Mouse (Mus musculus) embryonic facial prominence, embryonic 14.5 days (tissue): Measurements from ENCODE around the gene Zswim1. TPM values are rescaled to one million over a fixed set of nuclear protein-coding genes. Genes with fewer than 3 reads are reported as not detected.
A peak's percentile ranks its signal among the peaks of the same experiment; 100 is the strongest.

Source experiments
- ATAC-seq: fragments of 200-750 bp; cut with Nextera tagmentation; 2 replicates; pipeline ENCODE4 v1.8.0; 2017; ENCODE audit warnings: low read depth, moderate number of reproducible peaks, moderate TSS enrichment
- DNase-seq: peaks from one replicate; pipeline ENCODE4 v3.0.0-alpha.2; 2015; ENCODE audit warnings: low spot score
- H3K27ac ChIP-seq: fragments of 300-500 bp; sonication (generic); replicated peaks from 2 replicates; pipeline ENCODE4 v1.5.1; 2014; ENCODE audit warnings: low read depth, mild to moderate bottlenecking, low read length, moderate library complexity
- H3K27me3 ChIP-seq: fragments of 300-500 bp; sonication (generic); replicated peaks from 2 replicates; pipeline ENCODE4 v1.6.1; 2014; ENCODE audit warnings: low read length; ENCODE audit not compliant: control insufficient read depth, insufficient read depth
- H3K36me3 ChIP-seq: fragments of 300-500 bp; sonication (generic); 2 replicates; pipeline ENCODE4 v1.6.1; 2014; ENCODE audit warnings: low read length, mixed read lengths; ENCODE audit not compliant: control insufficient read depth, insufficient read depth
- H3K4me1 ChIP-seq: fragments of 300-500 bp; sonication (generic); 2 replicates; pipeline ENCODE4 v1.6.1; 2014; ENCODE audit warnings: antibody characterized with exemption, low read length; ENCODE audit not compliant: control insufficient read depth, insufficient read depth
- H3K4me2 ChIP-seq: fragments of 300-500 bp; sonication (generic); 2 replicates; pipeline ENCODE4 v1.6.1; 2014; ENCODE audit warnings: low read depth, mild to moderate bottlenecking, low read length, moderate library complexity, mixed read lengths
- H3K4me3 ChIP-seq: fragments of 300-500 bp; sonication (generic); 2 replicates; pipeline ENCODE4 v1.5.1; 2014; ENCODE audit warnings: low read depth, mild to moderate bottlenecking, low read length
- H3K9ac ChIP-seq: fragments of 300-500 bp; sonication (generic); 2 replicates; pipeline ENCODE4 v1.6.1; 2014; ENCODE audit warnings: low read depth, mild to moderate bottlenecking, low read length, moderate library complexity, mixed read lengths
- H3K9me3 ChIP-seq: fragments of 300-500 bp; sonication (generic); 2 replicates; pipeline ENCODE4 v1.6.1; 2016; ENCODE audit warnings: low read length; ENCODE audit not compliant: control insufficient read depth
- WGBS: fragments of 180-500 bp; shearing (Covaris S2); extraction: QIAGEN DNeasy Blood & Tissue Kit; methylation state at CpG from one replicate; pipeline ENCODE4 v1.1.7; 2014; 5-methylcytosine and 5-hydroxymethylcytosine counted together
- polyA plus RNA-seq: library from polyadenylated mRNA; unstranded; fragments of >200 nt; fragmentation: Nextera tagmentation; extraction: Ambion mirVana; gene quantifications from 2 replicates; pipeline ENCODE4 v1.2.1, GENCODE M21; 2014

Gene Zswim1
- polyA plus RNA-seq, 1 experiment from 2014 or later: 15.1 TPM

GRCm38 (mm10) chr2:164800252-164801004, 22.1 kb upstream of the Zswim1 start:
- peaks cover 58% of the 10 kb centered on the region for H3K36me3 ChIP-seq
- H3K4me3 ChIP-seq: no peak overlapping the region
- no peaks in the 10 kb centered on the region for H3K27me3 ChIP-seq
- no peak overlapping the region for H3K9ac ChIP-seq
- no peak for DNase-seq
- no peak overlapping the region for H3K4me2 ChIP-seq
- H3K27ac ChIP-seq: no peak overlapping the region
- H3K4me1 ChIP-seq: peaks cover 5% of the 10 kb centered on the region; the same call in 1 of the 2 replicates
- no peak for ATAC-seq
- WGBS: 91% methylated on average over 13 of the region's 13 CpGs
- H3K9me3 ChIP-seq: no peaks in the 10 kb centered on the region

GRCm38 (mm10) chr2:164803201-164803920, 19.1 kb upstream of the Zswim1 start:
- Histone ChIP-seq H3K27me3 (no peaks in the 10 kb centered on the region), H3K9ac (peak overlapping the region; percentile 83; the same call in 1 of the 2 replicates), H3K4me3 (peak overlapping the region; percentile 76), H3K9me3 (no peaks in the 10 kb centered on the region), H3K36me3 (peaks cover 32% of the 10 kb centered on the region), H3K27ac (no peak overlapping the region), H3K4me1 (peaks cover 13% of the 10 kb centered on the region; the same call in 1 of the 2 replicates), H3K4me2 (peak overlapping the region; percentile 70)
- DNase-seq: no peak
- no peak for ATAC-seq
- 90% methylated on average over 16 of the region's 16 CpGs for WGBS

- peaks cover 30% of the 10 kb centered on the region for H3K36me3 ChIP-seq
- H3K27ac ChIP-seq: no peak overlapping the region
- WGBS: 44% methylated on average over 1 of the region's 1 CpGs
Measured at GRCm38 (mm10) chr2:164803921-164804313, 18.6 kb upstream of the Zswim1 start.

GRCm38 (mm10) chr2:164804533-164805331, 17.8 kb upstream of the Zswim1 start, which contains the start of the genes Acot8 and Zswim3:
Acot8 (minus strand) TSS chr2:164804882.
Zswim3 (plus strand) TSS chr2:164805098.
- DNase-seq: peak; percentile 98
- H3K4me3 ChIP-seq: peak within 1 kb of the TSS; percentile 76
- peaks cover 24% of the 10 kb centered on the region for H3K36me3 ChIP-seq
- peaks cover 13% of the 10 kb centered on the region; the same call in 1 of the 2 replicates for H3K4me1 ChIP-seq
- peak within 1 kb of the TSS; percentile 84 for H3K27ac ChIP-seq
- H3K4me2 ChIP-seq: peak within 1 kb of the TSS; percentile 82
- no peaks in the 10 kb centered on the region for H3K27me3 ChIP-seq
- peak within 1 kb of the TSS; percentile 83 for H3K9ac ChIP-seq
- WGBS: 0% methylated on average over 42 of the region's 47 CpGs
- H3K9me3 ChIP-seq: no peaks in the 10 kb centered on the region
- ATAC-seq: peak; percentile 96

More at GRCm38 (mm10) chr2:164803921-164804313, 18.6 kb upstream of the Zswim1 start:
- no peaks in the 10 kb centered on the region for H3K9me3 ChIP-seq
- peak overlapping the region; percentile 76 for H3K4me3 ChIP-seq
- H3K27me3 ChIP-seq: no peaks in the 10 kb centered on the region
- no peak for DNase-seq
- no peak for ATAC-seq
- peak overlapping the region; percentile 83 for H3K9ac ChIP-seq
- H3K4me2 ChIP-seq: peak overlapping the region; percentile 70
- H3K4me1 ChIP-seq: peaks cover 13% of the 10 kb centered on the region; the same call in 1 of the 2 replicates

- peak overlapping the region; percentile 64; the same call in 1 of the 2 replicates for H3K27ac ChIP-seq
Measured at GRCm38 (mm10) chr2:164805332-164805718, 17.2 kb upstream of the Zswim1 start.

GRCm38 (mm10) chr2:164806614-164807013, 15.9 kb upstream of the Zswim1 start:
- Histone ChIP-seq H3K9ac (0 out of 2 replicates have a peak overlapping the region, but pooled peaks have one; percentile 5), H3K9me3 (no peaks in the 10 kb centered on the region), H3K4me2 (no peak overlapping the region), H3K27ac (no peak overlapping the region), H3K4me3 (no peak overlapping the region), H3K36me3 (0 out of 2 replicates have a peak, but pooled peaks cover 6% of the 10 kb centered on the region), H3K27me3 (no peaks in the 10 kb centered on the region), H3K4me1 (peaks cover 13% of the 10 kb centered on the region; the same call in 1 of the 2 replicates)
- DNase-seq: no peak
- no peak for ATAC-seq
- WGBS: 64% methylated on average over 7 of the region's 7 CpGs

More at GRCm38 (mm10) chr2:164805332-164805718, 17.2 kb upstream of the Zswim1 start:
- WGBS: 3% methylated on average over 14 of the region's 21 CpGs
- H3K4me2 ChIP-seq: peak overlapping the region; percentile 82
- H3K4me1 ChIP-seq: peaks cover 13% of the 10 kb centered on the region; the same call in 1 of the 2 replicates
- DNase-seq: no peak
- ATAC-seq: peak; percentile 44
- peak overlapping the region; percentile 78 for H3K9ac ChIP-seq
- no peaks in the 10 kb centered on the region for H3K27me3 ChIP-seq
- peak overlapping the region; percentile 76 for H3K4me3 ChIP-seq
- H3K9me3 ChIP-seq: no peaks in the 10 kb centered on the region
- H3K36me3 ChIP-seq: peaks cover 18% of the 10 kb centered on the region; the same call in 1 of the 2 replicates

- Histone ChIP-seq H3K4me3 (no peak overlapping the region), H3K36me3 (0 out of 2 replicates have a peak, but pooled peaks cover 5% of the 10 kb centered on the region), H3K27me3 (no peaks in the 10 kb centered on the region), H3K4me2 (no peak overlapping the region), H3K27ac (no peak overlapping the region), H3K9me3 (no peaks in the 10 kb centered on the region), H3K4me1 (no peaks in the 10 kb centered on the region), H3K9ac (no peak overlapping the region)
- WGBS: 48% methylated on average over 2 of the region's 2 CpGs
- DNase-seq (no peak), ATAC-seq (no peak)
Measured at GRCm38 (mm10) chr2:164813557-164813956, 8.9 kb upstream of the Zswim1 start.

- Histone ChIP-seq H3K36me3 (peaks cover 1% of the 10 kb centered on the region; the same call in 1 of the 2 replicates), H3K27ac (no peak overlapping the region), H3K4me1 (no peaks in the 10 kb centered on the region), H3K9ac (no peak overlapping the region), H3K9me3 (no peaks in the 10 kb centered on the region), H3K27me3 (no peaks in the 10 kb centered on the region), H3K4me2 (no peak overlapping the region), H3K4me3 (no peak overlapping the region)
- DNase-seq (no peak), ATAC-seq (no peak)
- WGBS: 89% methylated on average over 5 of the region's 5 CpGs
Measured at GRCm38 (mm10) chr2:164815348-164815747, 7.1 kb upstream of the Zswim1 start.
